Mouse (Mus musculus) brain, embryonic 14.5 days (tissue): ENCODE measurements around the gene Bmpr1b.

ENCODE experiments used
- CTCF ChIP-seq: fragments of 200-500 bp; IDR thresholded peaks from 2 replicates; pipeline ENCODE4 v1.5.1; 2012; ENCODE audit warnings: inconsistent platforms, mild to moderate bottlenecking, moderate library complexity, borderline replicate concordance; ENCODE audit not compliant: insufficient read depth, insufficient read length; ENCODE audit errors: extremely low read depth
- POLR2A ChIP-seq: fragments of 200-500 bp; IDR thresholded peaks from 2 replicates; pipeline ENCODE4 v1.6.1; 2012; ENCODE audit warnings: mild to moderate bottlenecking, inconsistent platforms, borderline replicate concordance; ENCODE audit not compliant: poor library complexity, insufficient read depth, insufficient read length, severe bottlenecking; ENCODE audit errors: extremely low read depth

DNA sequence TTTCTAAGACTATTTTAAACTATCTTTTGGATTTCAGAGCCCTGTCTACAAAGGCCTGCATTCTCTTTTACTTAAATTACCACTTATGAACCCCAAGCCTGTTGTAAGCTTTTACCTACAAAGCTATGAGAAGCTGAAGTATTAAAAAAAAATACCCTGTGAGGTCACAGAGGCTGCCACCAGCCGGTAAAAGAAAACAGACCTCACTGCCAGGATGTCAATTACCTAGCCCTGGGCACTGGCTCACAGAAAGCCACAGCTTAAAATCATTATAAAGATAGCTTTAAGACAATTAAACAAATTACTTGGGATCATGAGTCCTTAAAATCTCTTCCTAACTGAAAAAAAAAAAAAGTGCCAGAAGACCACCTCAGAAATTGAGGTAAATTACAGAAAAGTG is 85.1 kb downstream of the Bmpr1b start:
- TF ChIP-seq CTCF (no peak), POLR2A (no peak)
